Mouse (Mus musculus) embryo, embryonic 11.5 days (tissue): ENCODE results near the gene Cela1.

Source experiments
- DNase-seq: peaks from one replicate; pipeline ENCODE4 v3.0.0-alpha.2; 2012; ENCODE audit warnings: low read depth, low spot score

Gene Cela1

DNA sequence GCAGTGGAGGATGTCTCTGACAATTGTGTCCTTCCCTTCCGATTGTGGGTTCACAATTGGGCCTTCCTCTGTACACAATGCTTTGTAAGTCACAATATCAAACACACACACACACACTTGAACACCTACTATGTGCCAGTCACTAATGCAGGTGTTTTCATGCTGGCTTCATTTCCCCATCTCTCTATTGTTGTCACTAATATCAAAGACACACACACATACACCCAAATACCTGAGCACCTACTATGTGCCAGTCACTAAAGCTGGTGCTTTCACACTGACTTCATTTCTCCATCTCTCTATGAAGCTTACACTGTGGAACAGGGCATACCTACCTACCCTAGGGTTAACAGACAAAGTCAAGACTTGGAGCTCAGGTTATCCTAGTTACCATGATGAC is 17.7 kb upstream of the Cela1 start:
- no peak for DNase-seq

DNA sequence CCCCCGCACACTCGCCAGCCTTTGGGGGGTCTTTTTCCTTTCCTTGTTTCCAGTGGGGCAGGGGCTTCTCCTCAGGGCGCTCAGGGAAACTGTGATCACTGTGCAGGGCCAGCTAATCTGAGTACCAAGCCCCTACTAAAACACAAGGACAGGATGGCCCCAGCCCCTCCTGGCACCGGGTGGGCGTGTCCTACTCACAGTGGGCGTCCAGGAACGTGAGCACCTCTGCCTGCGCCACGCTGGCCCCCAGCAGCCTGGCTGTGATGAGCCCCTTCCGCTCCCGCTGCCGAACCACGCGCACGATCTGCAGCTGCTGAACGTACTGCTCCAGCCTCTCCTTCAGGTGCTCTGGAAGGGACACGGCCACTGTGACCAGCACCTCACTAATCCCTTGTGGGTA is 16.2 kb upstream of the Cela1 start:
- DNase-seq = no peak

DNA sequence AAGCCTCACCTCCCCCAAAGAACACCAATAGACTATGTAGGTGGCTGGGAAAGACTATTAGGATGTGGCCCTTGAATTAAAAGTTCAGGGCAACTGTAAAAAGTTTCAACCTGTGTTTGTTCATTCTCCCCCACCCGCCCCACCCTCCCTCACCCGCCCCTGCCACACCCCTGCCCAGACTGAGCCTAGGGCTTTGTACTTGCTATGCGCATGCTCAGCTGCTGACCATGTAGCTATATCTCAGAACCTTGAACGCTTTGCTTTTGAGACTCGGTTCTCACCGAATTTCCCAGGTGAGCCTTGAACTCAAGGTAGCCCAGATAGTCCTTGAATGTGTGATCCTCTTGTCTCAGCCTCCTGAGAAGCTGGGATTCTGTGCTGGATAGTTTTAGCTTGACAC is 14.1 kb upstream of the Cela1 start:
- DNase-seq = no peak

DNA sequence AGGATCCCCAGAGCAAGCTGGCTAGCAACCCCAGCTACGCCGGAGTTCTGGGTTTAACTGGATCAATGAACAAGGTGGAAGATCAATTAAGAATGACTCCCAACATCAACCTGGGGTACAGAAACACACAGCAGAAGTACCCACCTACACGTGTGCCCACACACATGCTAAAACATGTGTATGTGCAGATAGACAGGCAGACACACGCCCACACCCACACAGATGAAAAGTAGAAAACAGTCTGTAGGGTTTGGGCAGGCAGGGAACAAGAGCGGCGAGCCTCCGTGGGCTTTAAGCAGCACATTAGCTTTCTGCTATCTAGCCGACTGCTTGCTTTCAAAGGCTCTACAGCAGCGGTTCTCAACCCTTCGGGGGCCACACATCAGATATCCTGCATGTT is 13.4 kb upstream of the Cela1 start:
- DNase-seq = no peak

DNA sequence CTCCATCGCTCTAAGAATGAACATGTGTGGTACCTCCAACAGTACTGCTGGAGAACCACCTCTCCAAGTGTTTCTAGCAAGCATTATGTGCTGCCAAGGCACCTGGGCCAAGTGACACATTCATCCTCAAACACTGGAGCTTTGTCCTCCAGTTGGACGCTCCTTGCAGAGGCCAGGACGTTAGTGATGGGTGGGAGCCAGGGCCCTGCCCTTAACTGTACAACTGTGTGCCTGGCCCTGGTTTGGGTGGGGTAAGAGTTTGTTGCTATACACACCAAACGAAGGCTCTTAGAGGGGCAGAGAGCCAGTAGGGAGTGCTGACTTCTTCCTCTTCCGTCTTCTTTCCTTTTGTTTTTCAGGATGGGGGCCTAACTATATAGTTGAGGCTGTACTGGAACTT is 12.7 kb upstream of the Cela1 start:
- no peak for DNase-seq

GRCm38 (mm10) chr15:100699386-100699785 is 11.7 kb upstream of the Cela1 start:
- DNase-seq = no peak

- DNase-seq = no peak
Observed at GRCm38 (mm10) chr15:100698078-100698477, 10.4 kb upstream of the Cela1 start.

- no peak for DNase-seq
Observed at GRCm38 (mm10) chr15:100694406-100694805, 6.7 kb upstream of the Cela1 start.

- no peak for DNase-seq
Observed at GRCm38 (mm10) chr15:100691990-100692389, 4.3 kb upstream of the Cela1 start.

DNA sequence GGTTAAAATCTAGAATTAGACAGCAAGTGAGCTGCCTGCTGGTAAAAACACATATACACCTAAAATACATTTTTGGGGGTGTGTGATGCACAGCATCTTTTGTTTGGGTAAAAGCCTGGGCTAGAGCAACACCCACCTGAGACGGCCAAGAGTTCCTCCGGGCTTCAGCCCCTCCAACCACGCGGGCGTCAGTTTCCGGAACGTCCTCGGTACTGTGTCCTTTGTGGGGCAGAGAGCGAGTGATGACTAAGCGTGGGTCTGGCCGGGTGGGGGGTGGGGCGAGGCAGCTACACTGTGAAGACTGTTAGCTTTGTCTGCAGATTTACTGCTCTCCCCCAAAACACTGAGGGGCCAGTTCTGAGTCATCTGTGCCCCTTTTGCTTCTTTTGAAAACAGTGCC is 732 bp downstream of the Cela1 start:
- no peak for DNase-seq

DNA sequence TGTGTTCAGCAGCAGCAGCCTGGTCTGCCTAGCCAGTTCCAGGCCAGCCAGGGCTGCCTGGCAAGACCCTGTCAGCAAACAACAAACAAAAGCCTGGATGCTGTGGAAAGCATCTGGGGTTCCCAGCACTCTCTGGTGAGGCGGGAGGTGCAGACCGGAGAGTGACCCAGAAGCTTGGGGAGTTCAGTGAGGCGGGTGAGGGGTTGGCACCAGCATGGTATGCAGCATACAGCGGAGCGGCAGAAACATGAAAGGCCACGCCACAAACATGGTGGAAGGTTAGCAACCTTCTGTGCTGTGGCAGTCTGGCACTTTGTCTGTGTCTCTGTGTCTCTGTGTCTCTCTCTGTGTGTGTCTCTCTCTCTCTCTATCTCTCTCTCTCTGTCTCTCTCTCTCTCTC is 1.3 kb downstream of the Cela1 start:
- DNase-seq = no peak

DNA sequence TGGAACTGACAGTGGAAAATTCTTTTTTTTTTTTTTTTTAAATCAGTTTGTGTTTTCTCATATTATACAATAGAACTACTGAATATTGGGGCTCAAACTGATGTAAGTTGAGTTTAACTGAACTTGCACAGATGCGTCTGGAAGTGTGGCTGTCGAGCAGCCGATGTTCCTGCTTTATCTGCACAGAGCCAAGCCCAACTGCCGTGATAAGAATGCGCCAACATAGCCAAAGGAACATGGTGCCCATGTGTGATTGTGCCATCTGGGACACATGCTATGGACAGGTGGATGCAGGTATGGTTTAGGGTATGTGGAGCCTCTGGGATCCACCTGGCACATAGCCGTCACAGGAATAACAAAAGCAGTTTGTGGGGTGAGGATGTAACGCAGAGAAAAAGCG is 1.9 kb downstream of the Cela1 start:
- no peak for DNase-seq

- no peak for DNase-seq
Observed at GRCm38 (mm10) chr15:100685255-100685654, 2.5 kb downstream of the Cela1 start.

GRCm38 (mm10) chr15:100684450-100684849 is 3.3 kb downstream of the Cela1 start:
- no peak for DNase-seq

GRCm38 (mm10) chr15:100683041-100683440 is 4.7 kb downstream of the Cela1 start:
- peak; percentile 81 for DNase-seq

DNA sequence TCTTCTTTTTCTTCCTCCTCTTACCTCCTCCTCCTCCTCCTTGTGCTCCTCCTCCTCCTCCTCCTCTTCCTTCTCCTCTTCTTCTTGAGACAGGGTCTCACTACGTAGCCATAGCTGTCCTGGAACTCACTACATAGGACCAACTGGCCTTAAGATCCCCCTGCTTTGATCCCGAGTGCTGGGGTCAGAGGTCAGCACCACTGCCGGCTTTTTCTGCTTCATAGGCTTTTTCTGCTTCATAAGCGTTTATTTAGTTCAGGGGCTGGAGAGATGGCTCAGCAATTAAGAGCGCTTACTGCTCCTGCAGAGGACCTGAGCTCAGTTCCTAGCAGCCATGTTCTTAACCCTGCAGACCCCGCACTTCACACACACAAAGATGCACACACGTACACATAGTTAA is 6.0 kb downstream of the Cela1 start:
- no peak for DNase-seq

DNA sequence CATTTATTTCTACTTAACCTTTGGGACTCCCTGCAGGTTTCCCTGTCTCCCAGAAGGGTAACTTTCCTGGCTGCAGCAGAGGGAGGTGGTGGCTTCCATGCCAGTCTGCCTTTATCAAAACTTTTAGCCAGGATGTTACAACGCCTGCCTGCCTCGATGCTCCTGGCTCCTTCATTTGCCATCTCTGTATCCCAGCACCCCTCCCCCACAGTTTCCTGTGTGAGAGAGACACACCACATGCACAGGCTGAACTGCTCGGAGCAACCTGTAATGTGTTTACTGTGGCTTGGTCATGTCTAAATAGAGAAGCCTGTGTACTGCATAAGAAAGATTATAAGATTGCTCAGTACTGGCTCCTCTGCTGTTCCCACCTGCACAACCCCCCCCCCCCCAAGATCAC is 7.3 kb downstream of the Cela1 start:
- DNase-seq = no peak

DNA sequence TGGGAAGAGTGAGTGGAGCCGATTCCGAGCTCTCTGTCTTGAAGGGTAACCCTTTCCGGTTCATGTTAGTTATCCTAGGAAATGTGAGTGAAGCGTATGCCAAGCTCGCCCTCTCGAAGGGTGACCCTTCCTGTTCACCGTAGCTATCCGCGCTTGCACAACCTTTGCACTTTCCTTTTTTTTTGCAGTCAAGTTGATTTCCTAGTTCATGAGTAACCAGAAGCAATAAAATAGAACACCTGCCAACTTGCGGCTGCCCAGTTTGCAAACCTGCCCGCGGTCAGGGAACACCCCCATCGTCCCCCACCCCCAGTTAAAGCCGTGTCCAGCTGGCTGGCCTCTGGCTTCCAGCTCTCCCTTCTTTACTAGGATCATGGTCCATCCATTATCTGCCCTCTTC is 8.7 kb downstream of the Cela1 start:
- DNase-seq = no peak

- no peak for DNase-seq
Observed at GRCm38 (mm10) chr15:100678581-100678980, 9.1 kb downstream of the Cela1 start.

DNA sequence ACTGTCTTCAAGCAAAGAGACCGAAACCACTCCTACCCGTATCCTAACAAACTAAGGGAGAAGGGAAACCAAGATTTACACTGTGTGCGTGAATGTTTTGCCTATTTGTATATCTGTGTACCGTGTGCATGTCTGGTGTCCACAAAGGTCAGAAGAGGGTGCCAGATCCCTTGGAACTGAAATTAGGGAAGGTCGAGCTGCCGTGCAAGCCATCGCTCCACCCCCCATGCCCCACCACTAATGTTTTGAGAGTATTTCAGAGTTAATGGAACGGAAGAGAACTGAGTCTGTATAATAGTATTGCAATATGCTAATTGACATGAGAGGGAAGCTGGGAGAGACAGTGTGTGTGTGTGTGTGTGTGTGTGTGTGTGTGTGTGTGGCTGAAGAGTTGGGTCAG is 10.0 kb downstream of the Cela1 start:
- DNase-seq = no peak

DNA sequence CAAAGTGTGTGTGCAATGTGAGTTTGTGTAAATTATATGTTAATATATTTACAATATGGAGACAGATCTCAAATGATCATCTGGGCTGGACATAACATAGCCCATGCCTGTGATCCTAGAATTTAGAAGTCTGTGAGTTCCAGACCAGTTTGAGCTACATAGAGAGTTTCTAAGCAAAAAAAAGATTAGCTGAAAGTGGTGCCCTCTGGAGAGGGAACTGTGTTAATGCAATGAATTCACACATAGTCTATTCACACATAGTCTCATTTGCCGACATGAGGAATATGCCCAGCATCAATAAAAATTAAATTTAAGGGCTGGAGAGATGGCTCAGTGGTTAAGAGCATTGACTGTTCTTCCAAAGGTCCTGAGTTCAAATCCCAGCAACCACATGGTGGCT is 11.2 kb downstream of the Cela1 start:
- no peak for DNase-seq

- DNase-seq = no peak
Observed at GRCm38 (mm10) chr15:100675486-100675885, 12.2 kb downstream of the Cela1 start.

- DNase-seq = no peak
Observed at GRCm38 (mm10) chr15:100674566-100674965, 13.2 kb downstream of the Cela1 start.

DNA sequence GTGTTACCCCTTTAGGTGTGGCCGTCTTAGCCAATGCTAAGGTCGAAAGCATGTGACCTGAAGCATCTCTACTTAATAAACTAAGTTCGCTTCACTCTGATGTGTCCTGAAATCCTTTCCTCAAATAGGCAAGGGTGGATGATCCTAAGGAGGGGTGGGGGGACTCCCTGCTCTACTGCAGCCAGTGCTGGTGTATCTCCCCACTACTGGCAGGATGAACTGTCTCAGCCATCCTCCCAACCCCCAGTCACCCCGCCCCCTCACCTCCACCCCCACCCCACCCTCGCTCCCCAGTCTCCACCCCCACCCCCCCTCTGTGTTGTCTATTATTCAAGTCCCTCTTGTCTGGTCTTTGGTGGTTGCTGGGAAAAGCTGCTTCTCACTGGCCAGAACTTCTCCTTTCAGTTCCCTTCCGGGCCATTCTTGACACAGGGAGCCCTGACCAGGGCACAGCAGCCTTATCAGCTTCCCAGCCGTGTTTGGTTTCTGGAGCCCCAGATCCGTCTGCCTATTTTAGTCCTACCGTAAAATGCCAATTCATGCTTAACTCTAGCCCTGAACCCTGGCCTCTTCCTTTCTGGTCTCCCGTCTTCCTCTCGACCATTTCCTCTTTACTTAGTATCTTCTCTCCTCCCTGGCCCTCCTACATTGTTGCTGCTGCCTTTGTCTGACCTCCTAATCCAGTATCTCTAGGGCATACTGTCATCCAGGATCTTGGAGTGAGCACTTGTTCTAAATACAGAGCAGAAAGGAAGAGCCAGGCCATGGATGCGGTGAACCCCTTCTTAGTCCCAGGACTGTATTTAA is 13.9 kb downstream of the Cela1 start:
- no peak for DNase-seq
